Mouse (Mus musculus) induced T-regulatory cell, adult 2 months (primary cell): ENCODE results near the gene Sim2.

Experiments used
- DNase-seq: peaks from one replicate; pipeline ENCODE4 v3.0.0-alpha.2; 2012; ENCODE audit warnings: low read depth

The Sim2 gene

GRCm38 (mm10) chr16:94096479-94096878 is 11.7 kb downstream of the Sim2 start:
- no peak for DNase-seq

- no peak for DNase-seq
Observed at GRCm38 (mm10) chr16:94097724-94098455, 13.2 kb downstream of the Sim2 start.

GRCm38 (mm10) chr16:94113160-94113559 is 28.4 kb downstream of the Sim2 start:
- no peak for DNase-seq

GRCm38 (mm10) chr16:94114693-94115092 is 30.0 kb downstream of the Sim2 start:
- DNase-seq = no peak

- no peak for DNase-seq
Observed at GRCm38 (mm10) chr16:94117333-94117732, 32.6 kb downstream of the Sim2 start.

- no peak for DNase-seq
Observed at GRCm38 (mm10) chr16:94118394-94118793, 33.7 kb downstream of the Sim2 start.

- no peak for DNase-seq
Observed at GRCm38 (mm10) chr16:94122347-94122746, 37.6 kb downstream of the Sim2 start.

GRCm38 (mm10) chr16:94123247-94123646 is 38.5 kb downstream of the Sim2 start:
- DNase-seq = no peak

- no peak for DNase-seq
Observed at GRCm38 (mm10) chr16:94125172-94125981, 40.6 kb downstream of the Sim2 start.

GRCm38 (mm10) chr16:94126200-94126599 is 41.5 kb downstream of the Sim2 start:
- DNase-seq = no peak

GRCm38 (mm10) chr16:94128236-94128835 is 43.6 kb downstream of the Sim2 start:
- no peak for DNase-seq

GRCm38 (mm10) chr16:94134218-94134617 is 49.5 kb downstream of the Sim2 start:
- no peak for DNase-seq

- DNase-seq = no peak
Observed at GRCm38 (mm10) chr16:94140746-94141145, 56.0 kb downstream of the Sim2 start.

GRCm38 (mm10) chr16:94143325-94143724 is 58.6 kb downstream of the Sim2 start:
- no peak for DNase-seq

GRCm38 (mm10) chr16:94148139-94148538 is 63.4 kb downstream of the Sim2 start:
- DNase-seq = peak; percentile 4

GRCm38 (mm10) chr16:94150125-94151103 is 65.7 kb downstream of the Sim2 start:
- DNase-seq = peak; percentile 12

GRCm38 (mm10) chr16:94155041-94155653 is 70.4 kb downstream of the Sim2 start:
- DNase-seq = no peak

GRCm38 (mm10) chr16:94157819-94158218 is 73.1 kb downstream of the Sim2 start:
- no peak for DNase-seq

- DNase-seq = no peak
Observed at GRCm38 (mm10) chr16:94162000-94162399, 77.3 kb downstream of the Sim2 start.

GRCm38 (mm10) chr16:94163051-94163450 is 78.3 kb downstream of the Sim2 start:
- no peak for DNase-seq

GRCm38 (mm10) chr16:94164236-94164635 is 79.5 kb downstream of the Sim2 start:
- DNase-seq = no peak
